ENCODE assay signal across 8 mouse cellular contexts in the genomic region with DNA sequence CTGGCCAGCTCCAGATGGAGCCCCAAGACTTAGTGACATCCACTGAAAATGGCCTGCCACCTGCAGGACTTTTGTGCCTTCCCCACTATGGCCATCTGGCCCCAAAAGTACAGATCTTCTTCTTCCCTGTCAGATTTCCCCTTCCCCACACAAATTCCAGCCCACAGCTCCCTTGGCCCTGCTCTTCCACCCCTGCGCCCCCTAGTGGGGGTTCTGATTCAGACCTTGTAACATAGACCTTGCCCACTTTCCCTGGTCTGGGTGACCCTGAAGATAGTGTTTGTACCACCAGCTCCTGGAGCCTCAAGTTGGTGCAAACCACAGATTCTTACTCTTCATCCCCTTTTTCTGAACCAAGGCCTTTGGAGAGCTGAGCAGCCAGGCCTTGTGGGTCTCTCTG. TPM values are rescaled to one million over a fixed set of nuclear protein-coding genes. Genes with fewer than 3 reads are reported as not detected.
DNase-seq lines count a peak whose midpoint lies in the region; ATAC-seq lines count a peak whose summit lies in the region.

No protein-coding gene starts in this region.

- WGBS in embryonic facial prominence, embryonic 14.5 days: 0% methylated on average over 1 of the region's 1 CpGs
- WGBS in hindbrain, embryonic 13.5 days: 0% methylated on average over 1 of the region's 1 CpGs
- WGBS in limb, embryonic 15.5 days: 0% methylated on average over 1 of the region's 1 CpGs
- WGBS in neural tube, embryonic 12.5 days: 3% methylated on average over 1 of the region's 1 CpGs

- H3K4me2 ChIP-seq in embryonic facial prominence, embryonic 14.5 days (ENCODE audit: low read depth, low read length): no peak overlapping the region
- H3K4me2 ChIP-seq in hindbrain, embryonic 13.5 days: peak overlapping the region; percentile 43; the same call in 1 of the 2 replicates
- H3K4me2 ChIP-seq in limb, embryonic 15.5 days: peak overlapping the region; percentile 55; the same call in 1 of the 2 replicates
- H3K4me2 ChIP-seq in neural tube, embryonic 12.5 days (replicated peaks): peak overlapping the region; percentile 55; the same call in 1 of the 2 replicates

- no peaks in the 10 kb centered on the region for H3K36me3 ChIP-seq in embryonic facial prominence, embryonic 14.5 days (ENCODE audit: control insufficient read depth, insufficient read depth, low read length)
- peaks cover 34% of the 10 kb centered on the region for H3K36me3 ChIP-seq in hindbrain, embryonic 13.5 days
- H3K36me3 ChIP-seq in limb, embryonic 15.5 days: no peaks in the 10 kb centered on the region
- no peaks in the 10 kb centered on the region for H3K36me3 ChIP-seq in neural tube, embryonic 12.5 days

- no peak overlapping the region for H3K4me3 ChIP-seq in embryonic facial prominence, embryonic 14.5 days (ENCODE audit: low read depth, low read length)
- H3K4me3 ChIP-seq in hindbrain, embryonic 13.5 days: peak overlapping the region; percentile 28; the same call in 1 of the 2 replicates
- H3K4me3 ChIP-seq in limb, embryonic 15.5 days: 0 out of 2 replicates have a peak overlapping the region, but pooled peaks have one; percentile 36
- H3K4me3 ChIP-seq in neural tube, embryonic 12.5 days: 0 out of 2 replicates have a peak overlapping the region, but pooled peaks have one; percentile 29

- DNase-seq in right cerebral cortex, adult 2 months (ENCODE audit: low spot score in 2 of 2): peak; percentile 70 to 76
- no peak for DNase-seq in right cerebral cortex, postnatal 36 days (ENCODE audit: low spot score in 2 of 2)
- DNase-seq in adrenal gland, postnatal 36 days: peak; percentile 75 to 90
- peak; percentile 66 for DNase-seq in embryonic facial prominence, embryonic 14.5 days (ENCODE audit: low spot score)
- DNase-seq in thymus, postnatal 4 days: peak; percentile 90

- H3K9ac ChIP-seq in embryonic facial prominence, embryonic 14.5 days (ENCODE audit: low read depth, low read length): no peak overlapping the region
- H3K9ac ChIP-seq in hindbrain, embryonic 13.5 days: no peak overlapping the region
- no peak overlapping the region for H3K9ac ChIP-seq in limb, embryonic 15.5 days
- H3K9ac ChIP-seq in neural tube, embryonic 12.5 days: no peak overlapping the region

- 0 out of 2 replicates have a peak, but pooled peaks cover 4% of the 10 kb centered on the region for H3K4me1 ChIP-seq in embryonic facial prominence, embryonic 14.5 days (ENCODE audit: control insufficient read depth, insufficient read depth, low read length)
- peaks cover 36% of the 10 kb centered on the region for H3K4me1 ChIP-seq in hindbrain, embryonic 13.5 days (replicated peaks)
- H3K4me1 ChIP-seq in limb, embryonic 15.5 days: peaks cover 39% of the 10 kb centered on the region
- peaks cover 23% of the 10 kb centered on the region for H3K4me1 ChIP-seq in neural tube, embryonic 12.5 days

- peak; percentile 31; the same call in 1 of the 2 replicates for ATAC-seq in embryonic facial prominence, embryonic 14.5 days (ENCODE audit: low read depth)
- ATAC-seq in hindbrain, embryonic 13.5 days (ENCODE audit: low FRiP score): no peak
- ATAC-seq in limb, embryonic 15.5 days (ENCODE audit: insufficient number of reproducible peaks, low FRiP score, low TSS enrichment, low read depth): no peak
- ATAC-seq in neural tube, embryonic 12.5 days (ENCODE audit: low FRiP score, low read depth): 0 out of 2 replicates have a peak, but pooled peaks have one; percentile 5

- H3K27me3 ChIP-seq in embryonic facial prominence, embryonic 14.5 days (replicated peaks; ENCODE audit: control insufficient read depth, insufficient read depth, low read length): peaks cover 67% of the 10 kb centered on the region
- H3K27me3 ChIP-seq in hindbrain, embryonic 13.5 days: peaks cover 100% of the 10 kb centered on the region
- peaks cover 100% of the 10 kb centered on the region for H3K27me3 ChIP-seq in limb, embryonic 15.5 days
- H3K27me3 ChIP-seq in neural tube, embryonic 12.5 days (replicated peaks): peaks cover 95% of the 10 kb centered on the region

- no peaks in the 10 kb centered on the region for H3K9me3 ChIP-seq in embryonic facial prominence, embryonic 14.5 days (ENCODE audit: control insufficient read depth, low read length)
- no peaks in the 10 kb centered on the region for H3K9me3 ChIP-seq in hindbrain, embryonic 13.5 days
- H3K9me3 ChIP-seq in limb, embryonic 15.5 days: no peaks in the 10 kb centered on the region
- no peaks in the 10 kb centered on the region for H3K9me3 ChIP-seq in neural tube, embryonic 12.5 days

- H3K27ac ChIP-seq in embryonic facial prominence, embryonic 14.5 days (replicated peaks; ENCODE audit: low read depth, low read length): no peak overlapping the region
- no peak overlapping the region for H3K27ac ChIP-seq in hindbrain, embryonic 13.5 days
- H3K27ac ChIP-seq in limb, embryonic 15.5 days: no peak overlapping the region
- H3K27ac ChIP-seq in neural tube, embryonic 12.5 days: no peak overlapping the region

RNA-seq across cellular contexts. Expression of a gene that starts 3.1 kb away (rescaled TPM):
- total RNA-seq in adrenal gland, postnatal 36 days (2021): not detected
- 2.3 and 5.1 TPM in 2 replicates for polyA plus RNA-seq in embryonic facial prominence, embryonic 14.5 days (2014; fragmentation: Nextera tagmentation; extraction: Ambion mirVana)
- 0.22 TPM in 1 of 2 replicates, not detected in the other for polyA plus RNA-seq in hindbrain, embryonic 13.5 days (2015; fragmentation: Nextera tagmentation; extraction: Ambion mirVana)
- polyA plus RNA-seq in limb, embryonic 15.5 days (2015; fragmentation: Nextera tagmentation; extraction: Ambion mirVana): 0.61 and 0.92 TPM in 2 replicates
- polyA plus RNA-seq in neural tube, embryonic 12.5 days (2016; fragmentation: Nextera tagmentation; extraction: Ambion mirVana): not detected in 2 replicates

RNA-seq across cellular contexts. Expression of a gene that starts 4.9 kb away (rescaled TPM):
- total RNA-seq in adrenal gland, postnatal 36 days (2021): not detected
- polyA plus RNA-seq in embryonic facial prominence, embryonic 14.5 days (2014; fragmentation: Nextera tagmentation; extraction: Ambion mirVana): not detected in 2 replicates
- polyA plus RNA-seq in hindbrain, embryonic 13.5 days (2015; fragmentation: Nextera tagmentation; extraction: Ambion mirVana): not detected in 2 replicates
- not detected in 2 replicates for polyA plus RNA-seq in limb, embryonic 15.5 days (2015; fragmentation: Nextera tagmentation; extraction: Ambion mirVana)
- polyA plus RNA-seq in neural tube, embryonic 12.5 days (2016; fragmentation: Nextera tagmentation; extraction: Ambion mirVana): not detected in 2 replicates

RNA-seq across cellular contexts. Expression of a gene that starts 20.6 kb away (rescaled TPM):
- total RNA-seq in adrenal gland, postnatal 36 days (2021): 10 to 100 TPM; 76.5 to 81.3 TPM
- polyA plus RNA-seq in embryonic facial prominence, embryonic 14.5 days (2014; fragmentation: Nextera tagmentation; extraction: Ambion mirVana): 104 and 113 TPM in 2 replicates
- polyA plus RNA-seq in hindbrain, embryonic 13.5 days (2015; fragmentation: Nextera tagmentation; extraction: Ambion mirVana): 143 TPM in 2 replicates
- 136 and 140 TPM in 2 replicates for polyA plus RNA-seq in limb, embryonic 15.5 days (2015; fragmentation: Nextera tagmentation; extraction: Ambion mirVana)
- 142 and 144 TPM in 2 replicates for polyA plus RNA-seq in neural tube, embryonic 12.5 days (2016; fragmentation: Nextera tagmentation; extraction: Ambion mirVana)

RNA-seq across cellular contexts. Expression of a gene that starts 20.6 kb away (rescaled TPM):
- total RNA-seq in adrenal gland, postnatal 36 days (2021): 10 to 100 TPM; 43.8 to 45.1 TPM
- 227 and 240 TPM in 2 replicates for polyA plus RNA-seq in embryonic facial prominence, embryonic 14.5 days (2014; fragmentation: Nextera tagmentation; extraction: Ambion mirVana)
- polyA plus RNA-seq in hindbrain, embryonic 13.5 days (2015; fragmentation: Nextera tagmentation; extraction: Ambion mirVana): 189 and 199 TPM in 2 replicates
- polyA plus RNA-seq in limb, embryonic 15.5 days (2015; fragmentation: Nextera tagmentation; extraction: Ambion mirVana): 241 and 244 TPM in 2 replicates
- polyA plus RNA-seq in neural tube, embryonic 12.5 days (2016; fragmentation: Nextera tagmentation; extraction: Ambion mirVana): 201 and 204 TPM in 2 replicates

RNA-seq across cellular contexts. Expression of a gene that starts 26.1 kb away (rescaled TPM):
- total RNA-seq in adrenal gland, postnatal 36 days (2021): 1 to 10 TPM; 6.3 to 7.6 TPM
- polyA plus RNA-seq in embryonic facial prominence, embryonic 14.5 days (2014; fragmentation: Nextera tagmentation; extraction: Ambion mirVana): 1.7 and 1.8 TPM in 2 replicates
- 22.5 and 24.5 TPM in 2 replicates for polyA plus RNA-seq in hindbrain, embryonic 13.5 days (2015; fragmentation: Nextera tagmentation; extraction: Ambion mirVana)
- 0.71 and 0.87 TPM in 2 replicates for polyA plus RNA-seq in limb, embryonic 15.5 days (2015; fragmentation: Nextera tagmentation; extraction: Ambion mirVana)
- 8.1 and 11.3 TPM in 2 replicates for polyA plus RNA-seq in neural tube, embryonic 12.5 days (2016; fragmentation: Nextera tagmentation; extraction: Ambion mirVana)

Comparison
In these comparisons a context has a peak if more than half of its experiments do, and no peak if none do; other contexts are left out.
1. DNase-seq: peak in right cerebral cortex, adult 2 months (2 of 2), adrenal gland, postnatal 36 days (2 of 2), embryonic facial prominence, embryonic 14.5 days (single experiment) and thymus, postnatal 4 days (single experiment); none in right cerebral cortex, postnatal 36 days (0 of 2).
2. ATAC-seq: peak in embryonic facial prominence, embryonic 14.5 days (single experiment) and neural tube, embryonic 12.5 days (single experiment); none in hindbrain, embryonic 13.5 days (single experiment) and limb, embryonic 15.5 days (single experiment).